Mouse (Mus musculus): ENCODE results near the gene Itga3.

The Itga3 gene

GRCm38 (mm10) chr11:95071266-95071665, 5.3 kb downstream of the Itga3 start:
- DNase-seq (ENCODE audit: low read depth) = no peak

DNA sequence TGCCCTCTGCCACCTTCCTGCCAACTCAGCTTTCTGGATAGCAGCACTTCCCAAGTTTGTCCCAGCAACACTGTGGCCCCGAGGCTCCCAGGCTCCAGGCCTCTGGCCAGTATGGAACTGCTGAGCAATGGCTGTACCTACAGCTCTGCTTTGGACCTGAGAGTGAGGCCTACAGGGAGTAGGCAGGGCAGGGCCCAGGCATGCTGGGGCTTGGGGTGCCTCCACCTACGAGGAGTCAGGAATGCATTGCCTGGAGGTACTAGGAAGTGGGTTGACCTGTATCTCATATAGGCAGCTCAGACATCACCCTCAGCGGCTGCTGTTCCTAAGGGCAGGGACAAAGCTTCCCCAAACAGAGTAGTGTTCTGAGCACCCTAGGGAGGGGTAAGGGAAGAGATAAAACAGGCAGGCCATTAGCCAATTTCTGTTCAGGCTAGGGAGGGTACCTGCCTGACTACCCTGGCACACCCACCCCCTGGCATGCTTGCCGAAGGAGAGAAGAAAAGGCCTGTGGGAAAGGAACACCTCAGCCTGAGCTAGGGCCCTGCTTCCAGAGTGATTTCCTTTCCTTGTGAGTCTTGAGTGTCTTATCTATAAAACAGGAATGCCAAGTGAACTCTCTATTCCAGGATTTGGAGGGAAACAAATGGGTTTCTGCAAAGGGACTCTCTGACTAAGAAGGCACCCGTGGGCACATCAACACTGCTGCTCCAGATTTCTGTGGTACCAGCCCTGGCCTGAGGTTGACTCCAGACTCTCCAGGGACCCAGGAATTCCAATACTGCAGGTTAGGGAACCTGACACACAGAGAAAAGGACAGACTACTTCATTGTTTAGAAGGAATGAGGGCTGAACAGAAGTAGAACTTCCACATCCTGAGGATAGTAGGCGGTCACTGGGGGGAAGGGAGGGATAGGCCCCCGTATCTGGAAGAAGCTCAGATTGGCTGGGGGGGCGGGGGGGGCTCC, 6.2 kb downstream of the Itga3 start:
- DNase-seq (ENCODE audit: low read depth) = no peak

GRCm38 (mm10) chr11:95069226-95069957, 7.2 kb downstream of the Itga3 start:
- no peak for DNase-seq (ENCODE audit: low read depth)

DNA sequence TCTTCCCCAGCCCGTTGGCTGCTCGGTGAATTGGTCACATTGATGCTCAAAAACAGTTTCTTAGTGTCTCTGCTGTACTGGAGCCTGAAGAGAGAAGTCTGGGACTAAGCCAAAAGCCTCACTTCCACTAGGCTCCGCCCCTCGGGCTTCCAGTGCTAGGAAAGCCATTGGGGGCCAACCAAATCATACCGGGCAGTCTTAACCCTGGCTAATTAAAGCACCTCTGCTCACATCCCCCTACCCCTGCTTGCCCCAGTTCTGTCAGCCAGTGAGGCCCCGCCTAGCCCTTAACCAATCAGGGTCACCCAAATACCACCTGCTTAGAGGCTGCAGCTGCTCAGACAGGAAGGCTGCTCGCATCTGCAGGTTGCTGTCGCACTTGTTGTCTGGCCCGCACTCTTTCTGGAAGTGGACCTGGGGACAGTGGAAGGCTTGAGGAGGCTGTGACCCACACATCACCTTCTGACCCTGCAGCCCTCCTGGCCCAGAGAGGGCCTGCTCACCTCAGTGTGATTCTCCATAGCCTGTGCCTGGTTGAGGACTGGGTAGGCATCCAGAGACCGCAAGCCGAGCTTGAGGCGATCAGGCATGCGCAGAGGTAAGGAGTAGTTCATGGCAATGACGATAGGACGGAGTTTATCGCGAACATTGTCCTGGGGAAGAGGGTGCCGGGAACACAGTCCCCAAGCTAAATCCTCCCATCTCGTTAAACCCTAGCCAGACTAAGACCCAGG, 19.7 kb downstream of the Itga3 start:
- DNase-seq (ENCODE audit: low read depth) = no peak

DNA sequence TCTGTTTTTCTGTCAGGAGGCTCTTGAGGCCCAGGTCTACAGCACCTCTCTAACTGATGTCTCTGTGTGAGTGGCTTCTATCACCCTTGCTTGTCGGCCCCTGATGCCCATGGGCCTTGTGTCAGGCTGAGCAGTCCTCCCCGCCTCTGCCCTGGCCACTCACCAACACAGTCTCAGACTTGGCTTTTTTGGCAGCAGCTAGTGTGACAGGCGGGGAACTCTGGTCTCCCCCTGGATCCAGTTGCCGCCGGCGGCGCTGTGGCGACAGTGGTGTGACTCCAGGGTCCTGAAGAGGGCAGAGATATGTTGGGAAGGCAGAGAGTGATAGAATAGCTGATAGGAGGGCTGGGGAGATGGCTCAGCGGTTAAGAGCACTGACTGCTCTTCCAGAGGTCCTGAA, 23.5 kb downstream of the Itga3 start:
- no peak for DNase-seq (ENCODE audit: low read depth)

- DNase-seq (ENCODE audit: low read depth) = no peak
These were observed 29.5 kb downstream of the Itga3 start for GRCm38 (mm10) chr11:95046980-95047680.

GRCm38 (mm10) chr11:95044185-95044870, 32.3 kb downstream of the Itga3 start:
- DNase-seq (ENCODE audit: low read depth) = no peak

DNA sequence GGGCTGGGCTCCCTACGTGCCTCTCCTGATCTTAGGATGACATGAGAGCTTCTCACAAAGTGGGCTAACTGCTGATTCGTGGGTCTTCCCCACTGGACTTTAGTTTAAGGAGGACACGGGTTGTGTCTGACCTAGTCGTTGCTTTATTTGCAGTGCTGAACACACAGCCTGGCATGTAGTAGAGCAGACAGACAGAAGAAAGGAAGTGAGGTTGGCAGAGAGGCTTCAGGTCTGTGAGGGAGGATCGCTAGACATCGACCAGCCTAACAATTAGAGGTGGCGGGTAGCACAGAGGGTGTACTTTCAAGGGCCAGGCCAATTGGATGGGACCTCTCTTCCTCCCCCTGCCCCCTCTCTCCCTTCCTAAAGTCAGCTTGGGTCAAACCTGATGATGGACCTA, 33.0 kb downstream of the Itga3 start:
- DNase-seq (ENCODE audit: low read depth) = no peak

DNA sequence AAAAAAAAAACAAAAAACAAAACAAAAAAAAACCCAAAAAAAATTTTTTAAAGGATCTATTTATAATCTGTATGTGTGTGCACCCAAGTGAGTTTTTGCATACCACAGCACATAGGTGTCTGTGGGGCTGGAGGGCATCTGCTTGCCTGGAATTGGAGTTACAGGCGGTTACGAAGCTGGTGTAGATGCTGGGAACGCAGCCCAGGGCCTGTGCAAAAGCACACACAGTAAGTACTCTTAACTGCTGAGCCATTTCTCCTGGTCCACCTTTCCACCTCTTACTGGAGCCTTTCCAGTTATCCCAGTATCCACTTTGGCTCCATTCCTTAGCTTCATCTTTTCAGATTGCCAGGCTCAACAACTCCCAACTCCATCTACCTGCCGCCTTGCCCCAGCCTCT, 33.5 kb downstream of the Itga3 start:
- no peak for DNase-seq (ENCODE audit: low read depth)

- peak; percentile 81 for DNase-seq (ENCODE audit: low read depth)
These were observed 34.5 kb downstream of the Itga3 start for GRCm38 (mm10) chr11:95042096-95042495.

GRCm38 (mm10) chr11:95041139-95041609, 35.4 kb downstream of the Itga3 start, which contains the start of gene Pdk2:
TSS of gene Pdk2 (minus strand) at chr11:95041354.
- peak; percentile 89 for DNase-seq (ENCODE audit: low read depth)

DNA sequence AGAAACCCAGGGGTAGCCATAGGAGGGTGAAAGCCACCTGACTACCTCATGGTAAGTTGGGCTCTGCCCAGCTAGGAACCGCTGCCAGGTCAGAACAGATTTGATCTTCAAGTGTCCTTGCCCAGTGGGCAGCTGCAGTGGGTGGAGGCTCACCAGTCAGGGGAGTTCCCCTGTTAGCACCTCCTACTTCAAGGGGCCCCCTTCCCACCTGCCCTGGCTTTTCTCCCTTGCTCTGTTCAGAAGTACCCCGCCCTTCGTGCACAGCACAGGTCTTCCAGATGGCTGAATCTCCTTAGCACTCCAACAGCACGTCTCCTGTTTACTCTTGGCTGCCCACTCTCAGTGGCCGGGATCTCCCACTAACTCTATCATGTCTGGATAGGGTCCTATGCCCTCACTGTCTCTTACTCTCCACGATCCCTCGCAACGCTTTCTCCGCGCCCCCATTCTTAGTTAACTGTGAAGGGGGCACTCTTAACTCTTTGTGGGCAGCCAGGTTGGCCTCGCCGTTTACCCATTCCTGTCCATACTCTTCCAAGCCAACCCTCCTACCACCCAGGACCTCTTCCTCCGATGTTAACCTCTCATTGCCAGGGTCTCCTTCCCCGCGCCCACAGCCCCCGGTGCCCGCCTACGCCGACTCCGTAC, 36.0 kb downstream of the Itga3 start:
- DNase-seq (ENCODE audit: low read depth) = no peak

GRCm38 (mm10) chr11:95039766-95040165, 36.8 kb downstream of the Itga3 start:
- DNase-seq (ENCODE audit: low read depth) = no peak

DNA sequence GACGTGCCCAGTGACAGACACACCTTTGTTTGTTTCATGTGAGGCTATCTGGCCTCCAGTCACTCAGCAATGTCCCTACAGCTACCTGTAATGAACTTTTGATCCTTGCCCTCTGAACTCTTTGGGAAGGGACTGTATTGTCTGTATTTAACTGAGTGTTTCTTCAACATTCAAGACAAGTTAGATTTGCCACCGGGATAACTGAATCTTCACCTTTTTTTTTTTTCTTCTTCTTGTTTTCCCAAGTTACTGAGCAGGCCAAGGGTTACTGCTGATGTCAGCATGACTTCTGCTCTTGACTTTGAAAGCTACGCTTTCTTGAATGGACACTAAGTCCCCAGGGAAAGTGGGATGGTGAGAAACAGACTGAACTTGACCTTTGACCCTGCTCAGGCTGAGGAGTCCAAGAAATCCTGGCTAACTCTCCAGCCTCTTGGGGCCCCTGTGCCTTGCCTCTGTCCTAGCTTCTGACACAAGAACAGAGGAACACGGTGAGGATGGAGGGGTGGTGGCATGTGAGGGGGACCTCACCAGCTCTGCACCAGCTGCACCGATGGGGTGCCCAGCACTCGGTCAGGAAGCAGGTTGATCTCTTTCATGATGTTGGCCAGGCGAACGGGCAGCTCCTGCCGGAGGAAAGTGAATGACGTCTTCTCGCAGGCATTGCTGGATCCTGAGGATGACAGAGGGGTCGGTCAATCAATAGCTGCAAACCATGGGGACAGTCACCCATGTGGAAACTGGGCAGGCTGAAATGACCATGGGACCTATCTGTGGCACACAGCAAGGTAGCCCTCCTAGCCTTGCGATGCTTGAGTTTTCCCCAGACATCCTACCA, 37.6 kb downstream of the Itga3 start:
- DNase-seq (ENCODE audit: low read depth) = no peak

DNA sequence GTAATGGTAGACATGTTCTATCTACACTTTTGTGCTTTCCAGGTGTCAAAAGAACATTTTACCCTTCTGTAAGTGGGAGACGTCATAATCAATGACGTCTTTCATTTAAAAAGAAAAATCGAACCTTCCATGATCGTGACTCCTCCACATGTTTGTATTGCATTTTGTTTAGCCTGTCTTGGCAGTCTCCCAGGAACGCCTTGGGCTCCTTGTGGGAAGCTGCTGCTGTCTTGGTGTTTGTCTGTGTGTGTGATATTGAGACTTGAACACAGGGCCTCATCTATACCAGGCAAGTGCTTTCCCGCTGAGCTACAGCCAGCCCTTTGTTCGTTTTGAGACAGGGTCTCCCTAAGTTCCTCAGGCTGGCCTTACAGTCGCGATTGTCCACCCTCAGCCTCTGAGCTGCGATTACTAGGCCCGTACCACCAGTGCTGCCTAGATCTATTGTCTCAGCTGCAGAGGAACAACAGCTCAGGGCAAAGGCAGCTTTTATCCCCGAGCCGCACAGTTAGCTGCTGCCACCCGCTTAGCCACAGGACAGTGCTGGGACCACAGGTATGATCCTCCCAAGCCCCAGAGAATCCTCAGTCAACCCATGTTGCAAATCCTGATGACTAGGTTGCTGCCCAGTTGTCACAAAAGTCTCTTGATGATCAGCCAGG, 38.3 kb downstream of the Itga3 start:
- no peak for DNase-seq (ENCODE audit: low read depth)

GRCm38 (mm10) chr11:95037306-95037705, 39.3 kb downstream of the Itga3 start:
- no peak for DNase-seq (ENCODE audit: low read depth)

GRCm38 (mm10) chr11:95036521-95036920, 40.1 kb downstream of the Itga3 start:
- no peak for DNase-seq (ENCODE audit: low read depth)

GRCm38 (mm10) chr11:95034902-95035301, 41.7 kb downstream of the Itga3 start:
- no peak for DNase-seq (ENCODE audit: low read depth)

DNA sequence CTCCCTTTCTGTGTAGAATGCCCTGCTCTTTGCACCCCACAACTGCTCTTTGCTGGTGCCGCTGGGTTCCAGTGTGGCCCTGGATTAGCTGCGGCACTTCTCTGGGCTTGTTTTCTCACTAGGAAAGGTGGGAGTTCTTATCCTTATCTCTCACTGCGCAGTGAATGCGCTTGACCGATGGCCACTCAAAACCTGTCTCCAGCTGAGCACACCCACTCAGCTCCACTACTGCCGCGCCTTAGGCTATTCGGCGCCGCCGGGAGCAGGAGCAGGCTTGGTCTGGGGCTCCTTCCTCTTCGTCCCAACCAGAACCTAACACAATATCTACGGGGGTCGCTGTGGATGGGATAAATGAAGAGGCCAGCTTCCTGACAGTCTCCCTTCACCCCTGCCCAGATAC, 43.0 kb downstream of the Itga3 start:
- no peak for DNase-seq (ENCODE audit: low read depth)
